Mouse (Mus musculus): ENCODE results near the gene Anxa1. TPM values are rescaled to one million over a fixed set of nuclear protein-coding genes. Genes with fewer than 3 reads are reported as not detected.

Gene Anxa1
- polyA plus RNA-seq (2021): 537 TPM

- CTCF ChIA-PET: interaction anchor here (0.9 to 2.5 kb wide), 5 partner anchors 10 to 45 kb away, joined by 3 to 7 read pairs (median 4); no protein-coding TSS in a partner anchor
- in situ Hi-C loops (cut with MboI; ENCODE audit: low pct_unique_long_range_greater_than_20kb): loop anchor here (25.0 kb wide), 1 partner anchor 1272 kb away; the partner anchor contains the start of genes 1110059E24Rik and Abhd17b
- ATAC-seq: peak; percentile 54
- TF ChIP-seq CTCF (IDR thresholded peaks at IDR 0.05): no peak
- POLR2A ChIA-PET: no interaction called here
- DNase-seq (ENCODE audit: low read depth, low spot score): no peak
- H3K27me3 ChIP-seq: no peaks in the 10 kb centered on the region
Observed at GRCm38 (mm10) chr19:20390455-20390994, at the start of gene Anxa1. Gene Anxa1, minus strand, starts transcription at chr19:20390944.

- CTCF ChIA-PET: interaction anchor here (1.5 to 4.1 kb wide), 2 partner anchors 74 to 327 kb away, joined by 3 to 26 read pairs; no protein-coding TSS in a partner anchor
- in situ Hi-C loops (cut with MboI; ENCODE audit: low pct_unique_long_range_greater_than_20kb): loop anchor here (5.0 kb wide), 1 partner anchor 75 kb away; no protein-coding TSS in a partner anchor
- TF ChIP-seq CTCF (IDR thresholded peaks at IDR 0.05): no peak
- DNase-seq (ENCODE audit: low read depth, low spot score) (no peak), ATAC-seq (peak; percentile 84)
- peaks cover 4% of the 10 kb centered on the region for H3K27me3 ChIP-seq
- POLR2A ChIA-PET: interaction anchor here (0.5 kb wide), 1 partner anchor 600 kb away, joined by 4 read pairs; no protein-coding TSS in a partner anchor
Observed at GRCm38 (mm10) chr19:20437043-20437442, 46.3 kb upstream of the Anxa1 start.

- POLR2A ChIA-PET: interaction anchor here (0.5 to 0.7 kb wide), 3 partner anchors 150 to 867 kb away, joined by 3 to 4 read pairs (median 4); no protein-coding TSS in a partner anchor
- CTCF ChIA-PET: interaction anchor here (0.8 to 4.1 kb wide), 11 partner anchors 13 to 83 kb away, joined by 3 to 26 read pairs (median 4); no protein-coding TSS in a partner anchor
- in situ Hi-C loops (cut with MboI; ENCODE audit: low pct_unique_long_range_greater_than_20kb): no loop called here
- ATAC-seq: peak; percentile 66
- DNase-seq (ENCODE audit: low read depth, low spot score): no peak
- TF ChIP-seq CTCF (IDR thresholded peaks at IDR 0.05): peak; percentile 77
- no peaks in the 10 kb centered on the region for H3K27me3 ChIP-seq
Observed at GRCm38 (mm10) chr19:20434541-20434940, 43.8 kb upstream of the Anxa1 start.

GRCm38 (mm10) chr19:20433966-20434365 lies 43.2 kb upstream of the Anxa1 start:
- ChIA-PET CTCF (interaction anchor here (0.8 to 4.1 kb wide), 11 partner anchors 11 to 82 kb away, joined by 3 to 26 read pairs (median 4); no protein-coding TSS in a partner anchor), POLR2A (interaction anchor here (0.5 to 0.6 kb wide), 2 partner anchors 151 to 868 kb away, joined by 3 to 4 read pairs; no protein-coding TSS in a partner anchor)
- ATAC-seq (no peak), DNase-seq (ENCODE audit: low read depth, low spot score) (no peak)
- TF ChIP-seq CTCF (IDR thresholded peaks at IDR 0.05): no peak
- in situ Hi-C loops (cut with MboI; ENCODE audit: low pct_unique_long_range_greater_than_20kb): no loop called here
- H3K27me3 ChIP-seq: no peaks in the 10 kb centered on the region

- ChIA-PET CTCF (interaction anchor here (0.8 kb wide), 1 partner anchor 34 kb away, joined by 3 read pairs; no protein-coding TSS in a partner anchor), POLR2A (interaction anchor here (0.9 kb wide), 1 partner anchor 34 kb away, joined by 3 read pairs; no protein-coding TSS in a partner anchor)
- ATAC-seq (no peak), DNase-seq (ENCODE audit: low read depth, low spot score) (no peak)
- no peaks in the 10 kb centered on the region for H3K27me3 ChIP-seq
- in situ Hi-C loops (cut with MboI; ENCODE audit: low pct_unique_long_range_greater_than_20kb): no loop called here
- TF ChIP-seq CTCF (IDR thresholded peaks at IDR 0.05): no peak
Observed at GRCm38 (mm10) chr19:20426443-20427161, 35.9 kb upstream of the Anxa1 start.

- POLR2A ChIA-PET: no interaction called here
- in situ Hi-C loops (cut with MboI; ENCODE audit: low pct_unique_long_range_greater_than_20kb): no loop called here
- TF ChIP-seq CTCF (IDR thresholded peaks at IDR 0.05): no peak
- peak; percentile 39 for ATAC-seq
- CTCF ChIA-PET: interaction anchor here (1.2 to 1.5 kb wide), 2 partner anchors 10 to 23 kb away, joined by 3 to 4 read pairs; no protein-coding TSS in a partner anchor
- DNase-seq (ENCODE audit: low read depth, low spot score): no peak
- no peaks in the 10 kb centered on the region for H3K27me3 ChIP-seq
Observed at GRCm38 (mm10) chr19:20411276-20411675, 20.5 kb upstream of the Anxa1 start.

- CTCF ChIA-PET: interaction anchor here (1.5 to 1.6 kb wide), 2 partner anchors 11 to 22 kb away, joined by 4 to 5 read pairs; no protein-coding TSS in a partner anchor
Observed at GRCm38 (mm10) chr19:20409541-20410528, 19.1 kb upstream of the Anxa1 start.

GRCm38 (mm10) chr19:20406475-20406874 lies 15.7 kb upstream of the Anxa1 start:
- H3K27me3 ChIP-seq: no peaks in the 10 kb centered on the region
- TF ChIP-seq CTCF (IDR thresholded peaks at IDR 0.05): no peak
- no peak for ATAC-seq
- in situ Hi-C loops (cut with MboI; ENCODE audit: low pct_unique_long_range_greater_than_20kb): no loop called here
- CTCF ChIA-PET: interaction anchor here (0.7 to 3.0 kb wide), 7 partner anchors 10 to 42 kb away, joined by 3 to 13 read pairs (median 5); partner anchors contain the start of gene Anxa1
- POLR2A ChIA-PET: no interaction called here
- no peak for DNase-seq (ENCODE audit: low read depth, low spot score)

More at GRCm38 (mm10) chr19:20409541-20410528, 19.1 kb upstream of the Anxa1 start:
- no peak for TF ChIP-seq CTCF (IDR thresholded peaks at IDR 0.05)
- POLR2A ChIA-PET: no interaction called here
- no peak for ATAC-seq
- H3K27me3 ChIP-seq: no peaks in the 10 kb centered on the region
- in situ Hi-C loops (cut with MboI; ENCODE audit: low pct_unique_long_range_greater_than_20kb): no loop called here
- DNase-seq (ENCODE audit: low read depth, low spot score): no peak

- ATAC-seq: no peak
- POLR2A ChIA-PET: no interaction called here
- in situ Hi-C loops (cut with MboI; ENCODE audit: low pct_unique_long_range_greater_than_20kb): no loop called here
- DNase-seq (ENCODE audit: low read depth, low spot score): no peak
- TF ChIP-seq CTCF (IDR thresholded peaks at IDR 0.05): peak; percentile 19
- H3K27me3 ChIP-seq: no peaks in the 10 kb centered on the region
- CTCF ChIA-PET: interaction anchor here (1.0 to 3.0 kb wide), 7 partner anchors 12 to 36 kb away, joined by 3 to 13 read pairs (median 4); partner anchors contain the start of gene Anxa1
Observed at GRCm38 (mm10) chr19:20405015-20405414, 14.3 kb upstream of the Anxa1 start.

All from Patski (cell line).